Mouse (Mus musculus) MEL (cell line): ENCODE measurements around the gene Lrpprc.

ENCODE experiments used
- CHD2 ChIP-seq: IDR thresholded peaks from 2 replicates; pipeline ENCODE4 v1.6.1; 2011; ENCODE audit warnings: low read length, improper control_type of control experiment
- CTCF ChIP-seq, 3 experiments: IDR thresholded peaks in 2 of 3; conservative IDR thresholded peaks in 1 of 3; 2 replicates each; pipeline ENCODE4 v1.5.1; 2011 to 2012; ENCODE audit warnings: low read length in 3 of 3, low read depth in 2 of 3, mild to moderate bottlenecking in 2 of 3, improper control_type of control experiment in 1 of 3, inconsistent platforms in 1 of 3, mixed read lengths in 1 of 3, moderate library complexity in 1 of 3; ENCODE audit not compliant: control insufficient read depth in 1 of 3, insufficient read depth in 1 of 3, poor library complexity in 1 of 3, severe bottlenecking in 1 of 3
- E2F4 ChIP-seq: IDR thresholded peaks from 2 replicates; pipeline ENCODE4 v1.6.1; 2011; ENCODE audit warnings: low read depth, low read length, improper control_type of control experiment, borderline replicate concordance
- MAZ ChIP-seq: IDR thresholded peaks from 2 replicates; pipeline ENCODE4 v1.6.1; 2012; ENCODE audit warnings: low read depth, mild to moderate bottlenecking, inconsistent platforms, low read length, improper control_type of control experiment
- MYC ChIP-seq: IDR thresholded peaks from 2 replicates; pipeline ENCODE4 v1.6.1; 2011; ENCODE audit warnings: low read depth, mild to moderate bottlenecking, low read length, improper control_type of control experiment, moderate library complexity
- POLR2A ChIP-seq, 2 experiments: IDR thresholded peaks; 2 replicates each; pipeline ENCODE4 v1.6.1; 2011 to 2012; ENCODE audit warnings: low read length in 2 of 2, mild to moderate bottlenecking in 2 of 2, control low read depth in 1 of 2, improper control_type of control experiment in 1 of 2, low read depth in 1 of 2, moderate library complexity in 1 of 2; ENCODE audit not compliant: control insufficient read depth in 1 of 2, insufficient read depth in 1 of 2, poor library complexity in 1 of 2
- POLR2AphosphoS5 ChIP-seq: IDR thresholded peaks from 2 replicates; pipeline ENCODE4 v1.6.1; 2012; ENCODE audit warnings: low read depth, borderline replicate concordance, mild to moderate bottlenecking, inconsistent platforms, low read length, moderate library complexity, mixed read lengths
- SIN3A ChIP-seq: IDR thresholded peaks from 2 replicates; pipeline ENCODE4 v1.6.1; 2012; ENCODE audit warnings: low read length, improper control_type of control experiment, inconsistent platforms
- USF1 ChIP-seq: IDR thresholded peaks from 2 replicates; pipeline ENCODE4 v1.6.1; 2014; ENCODE audit warnings: low read depth, mild to moderate bottlenecking, inconsistent platforms, low read length, improper control_type of control experiment, moderate library complexity
- ZC3H11A ChIP-seq: IDR thresholded peaks from 2 replicates; pipeline ENCODE4 v1.6.1; 2012; ENCODE audit warnings: low read depth, mild to moderate bottlenecking, inconsistent platforms, low read length, improper control_type of control experiment

GRCm38 (mm10) chr17:84707407-84707806, 83.2 kb downstream of the Lrpprc start:
- TF ChIP-seq MAZ (no peak), CHD2 (no peak), ZC3H11A (no peak), CTCF (IDR thresholded peaks at IDR 0.05 in 2 of 3, conservative IDR thresholded peaks at IDR 0.05 in 1 of 3; ENCODE audit: control insufficient read depth in 1 of 3, insufficient read depth in 1 of 3, low read depth in 2 of 3, low read length in 3 of 3, poor library complexity in 1 of 3, severe bottlenecking in 1 of 3) (peak in 2 of 3 experiments; percentile 44 to 61; a peak in 4 of 6 replicates), POLR2AphosphoS5 (no peak), POLR2A (IDR thresholded peaks at IDR 0.05; ENCODE audit: control insufficient read depth in 1 of 2, insufficient read depth in 1 of 2, low read depth in 1 of 2, low read length in 2 of 2, poor library complexity in 1 of 2) (no peak), E2F4 (no peak), USF1 (no peak), MYC (no peak), SIN3A (no peak)
